Mouse (Mus musculus) hindbrain, embryonic 15.5 days (tissue): Measurements from ENCODE around the gene Adprh. TPM values are rescaled to one million over a fixed set of nuclear protein-coding genes. Genes with fewer than 3 reads are reported as not detected.
"Not testable (repeated sequence)": the region's sequence is repeated elsewhere in the genome, so short reads cannot be mapped to it uniquely, and the experiment has no call there.

Experiments used
- ATAC-seq: fragments of 200-750 bp; cut with Nextera tagmentation; 2 replicates; pipeline ENCODE4 v1.8.0; 2017; ENCODE audit warnings: low read depth, moderate number of reproducible peaks, moderate TSS enrichment; ENCODE audit not compliant: low FRiP score
- H3K27ac ChIP-seq: fragments of 300-500 bp; sonication (generic); replicated peaks from 2 replicates; pipeline ENCODE4 v1.5.1; 2015; ENCODE audit warnings: mild to moderate bottlenecking, inconsistent platforms
- H3K27me3 ChIP-seq: fragments of 300-500 bp; sonication (generic); 2 replicates; pipeline ENCODE4 v1.6.1; 2015; ENCODE audit warnings: control low read depth, inconsistent platforms
- H3K36me3 ChIP-seq: fragments of 300-500 bp; sonication (generic); 2 replicates; pipeline ENCODE4 v1.6.1; 2015; ENCODE audit warnings: control low read depth, inconsistent platforms
- H3K4me1 ChIP-seq: fragments of 300-500 bp; sonication (generic); replicated peaks from 2 replicates; pipeline ENCODE4 v1.6.1; 2015; ENCODE audit warnings: control low read depth, inconsistent platforms
- H3K4me2 ChIP-seq: fragments of 300-500 bp; sonication (generic); 2 replicates; pipeline ENCODE4 v1.6.1; 2015; ENCODE audit warnings: moderate library complexity, mild to moderate bottlenecking, inconsistent platforms
- H3K4me3 ChIP-seq: fragments of 300-500 bp; sonication (generic); 2 replicates; pipeline ENCODE4 v1.5.1; 2015; ENCODE audit warnings: mild to moderate bottlenecking, inconsistent platforms
- H3K9ac ChIP-seq: fragments of 300-500 bp; sonication (generic); 2 replicates; pipeline ENCODE4 v1.6.1; 2015; ENCODE audit warnings: inconsistent platforms
- H3K9me3 ChIP-seq: fragments of 300-500 bp; sonication (generic); 2 replicates; pipeline ENCODE4 v1.6.1; 2016; ENCODE audit warnings: control low read depth, inconsistent platforms
- WGBS: fragments of 180-500 bp; shearing (Covaris S2); methylation state at CpG from one replicate; pipeline ENCODE4 v1.1.7; 2015; 5-methylcytosine and 5-hydroxymethylcytosine counted together
- polyA plus RNA-seq: library from polyadenylated mRNA; unstranded; fragments of >200 nt; fragmentation: Nextera tagmentation; extraction: Ambion mirVana; gene quantifications from 2 replicates; pipeline ENCODE4 v1.2.1, GENCODE M21; 2015

The Adprh gene
- polyA plus RNA-seq, 1 experiment from 2014 or later: 165 TPM

DNA sequence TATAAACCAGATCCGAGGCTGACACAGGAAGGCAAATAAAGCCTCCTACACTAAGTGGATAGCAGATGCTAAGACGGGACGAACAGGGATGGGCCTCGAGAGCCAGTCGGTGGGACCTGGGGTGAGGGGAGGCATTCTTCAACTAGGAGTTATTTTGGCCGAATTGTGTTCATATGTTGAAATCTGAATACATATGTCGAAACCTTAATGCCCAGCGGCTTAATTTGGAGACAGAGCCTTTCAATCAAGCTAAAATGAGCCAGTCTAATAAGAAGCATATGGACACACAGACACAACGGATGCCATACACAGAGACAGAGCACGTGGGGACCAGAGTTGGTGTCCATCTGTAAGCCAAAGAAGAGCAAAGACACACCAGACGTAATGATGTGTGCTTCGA lies 4.0 kb downstream of the Adprh start:
- Histone ChIP-seq H3K9me3 (no peaks in the 10 kb centered on the region), H3K27ac (no peak overlapping the region), H3K4me3 (no peak overlapping the region), H3K4me1 (peaks cover 17% of the 10 kb centered on the region), H3K36me3 (peaks cover 62% of the 10 kb centered on the region), H3K27me3 (no peaks in the 10 kb centered on the region), H3K4me2 (no peak overlapping the region), H3K9ac (no peak overlapping the region)
- no peak for ATAC-seq
- 96% methylated on average over 12 of the region's 12 CpGs for WGBS

DNA sequence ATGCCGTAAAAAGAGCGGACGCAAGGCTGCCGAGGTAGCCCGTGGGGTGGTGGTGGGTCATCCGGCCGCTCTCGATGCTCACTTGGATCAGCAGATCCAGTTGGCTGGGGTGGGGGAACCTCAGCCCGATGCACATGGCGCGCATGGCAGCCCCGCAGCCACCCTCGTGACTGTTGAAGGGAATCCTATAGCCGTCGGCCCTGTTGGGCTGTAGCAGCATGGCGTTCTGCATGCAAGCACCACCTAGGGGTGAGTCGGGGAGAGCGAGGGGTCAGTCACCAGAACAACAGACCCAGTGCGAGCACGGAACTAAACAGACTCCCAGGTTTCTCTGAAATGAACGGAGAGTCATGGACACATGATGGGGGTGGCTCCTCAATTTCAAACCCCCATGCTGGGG lies 5.1 kb downstream of the Adprh start:
- no peak overlapping the region for H3K4me3 ChIP-seq
- peaks cover 63% of the 10 kb centered on the region for H3K36me3 ChIP-seq
- H3K27ac ChIP-seq: no peak overlapping the region
- H3K4me2 ChIP-seq: no peak overlapping the region
- ATAC-seq: no peak
- H3K27me3 ChIP-seq: no peaks in the 10 kb centered on the region
- H3K9ac ChIP-seq: no peak overlapping the region
- H3K4me1 ChIP-seq: peaks cover 17% of the 10 kb centered on the region
- no peaks in the 10 kb centered on the region for H3K9me3 ChIP-seq
- 89% methylated on average over 21 of the region's 21 CpGs for WGBS

DNA sequence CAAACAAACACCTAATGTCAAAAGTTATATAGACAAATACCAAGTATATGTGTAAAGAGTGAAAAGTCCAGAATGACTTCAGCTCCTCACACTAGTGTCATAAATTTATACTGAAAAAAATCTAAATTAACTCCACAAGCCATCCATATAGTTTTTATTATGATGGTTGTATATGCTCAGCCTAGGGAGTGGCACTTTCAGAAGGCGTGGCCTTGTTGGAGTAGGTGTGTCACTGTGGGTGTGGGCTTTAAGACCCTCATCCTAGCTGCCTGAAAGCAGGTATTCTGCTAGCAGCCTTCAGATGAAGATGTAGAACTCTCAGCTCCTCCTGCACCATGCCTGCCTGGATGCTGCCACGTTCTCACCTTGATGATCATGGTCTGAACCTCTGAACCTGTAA lies 6.4 kb downstream of the Adprh start:
- ATAC-seq, H3K4me3 ChIP-seq, H3K4me2 ChIP-seq, H3K4me1 ChIP-seq, H3K27me3 ChIP-seq, H3K9ac ChIP-seq, H3K27ac ChIP-seq, H3K9me3 ChIP-seq: not testable (repeated sequence)
- WGBS: 97% methylated on average over 2 of the region's 2 CpGs
- peaks cover 63% of the 10 kb centered on the region for H3K36me3 ChIP-seq

DNA sequence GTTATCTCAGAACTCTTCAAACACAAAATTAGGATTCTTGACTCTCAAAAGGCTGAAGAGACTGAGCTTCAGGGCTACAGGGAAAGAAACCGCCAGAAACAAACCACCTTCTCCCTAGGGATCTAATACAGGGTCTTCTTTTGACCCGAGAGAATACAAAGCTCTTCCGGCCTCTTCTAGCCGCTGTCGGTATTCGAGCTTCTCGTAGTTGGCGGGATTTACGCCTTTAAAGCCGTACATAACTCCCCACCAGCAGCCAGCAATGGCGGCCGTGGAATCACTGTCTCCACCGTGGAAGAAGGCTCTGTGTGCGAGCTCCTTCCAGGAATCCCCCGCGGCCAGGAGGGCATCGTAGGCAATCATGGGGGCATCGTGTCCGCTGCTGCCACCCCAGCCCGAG lies 6.9 kb downstream of the Adprh start:
- Histone ChIP-seq H3K4me2 (no peak overlapping the region), H3K27me3 (no peaks in the 10 kb centered on the region), H3K4me1 (peaks cover 8% of the 10 kb centered on the region; the same call in 1 of the 2 replicates), H3K27ac (no peak overlapping the region), H3K36me3 (peaks cover 63% of the 10 kb centered on the region), H3K9me3 (no peaks in the 10 kb centered on the region), H3K4me3 (no peak overlapping the region), H3K9ac (no peak overlapping the region)
- no peak for ATAC-seq
- WGBS: 98% methylated on average over 20 of the region's 20 CpGs

DNA sequence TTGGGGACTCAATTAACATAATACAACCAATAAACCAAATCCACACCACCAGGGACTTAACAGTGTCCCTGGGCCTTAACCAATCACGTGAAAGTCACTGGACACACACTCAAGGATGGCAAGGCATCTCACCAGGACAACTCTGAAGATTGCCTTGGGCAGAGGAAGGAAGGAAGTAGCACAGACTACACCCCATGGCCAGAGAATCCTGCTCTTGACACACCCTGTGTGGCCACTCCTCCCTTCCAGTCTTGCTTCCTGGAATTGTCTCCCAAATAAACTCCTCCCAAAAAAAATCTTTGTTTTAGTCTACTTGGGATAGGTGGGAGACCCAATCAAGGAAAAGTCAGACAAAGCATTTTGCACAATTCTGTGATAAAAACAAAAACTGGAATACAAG lies 7.5 kb downstream of the Adprh start:
- no peak overlapping the region for H3K4me2 ChIP-seq
- no peak for ATAC-seq
- no peaks in the 10 kb centered on the region for H3K9me3 ChIP-seq
- H3K27me3 ChIP-seq: no peaks in the 10 kb centered on the region
- H3K9ac ChIP-seq: no peak overlapping the region
- H3K27ac ChIP-seq: no peak overlapping the region
- no peak overlapping the region for H3K4me3 ChIP-seq
- peaks cover 4% of the 10 kb centered on the region; the same call in 1 of the 2 replicates for H3K4me1 ChIP-seq
- WGBS: 83% methylated on average over 1 of the region's 1 CpGs
- peaks cover 62% of the 10 kb centered on the region for H3K36me3 ChIP-seq

DNA sequence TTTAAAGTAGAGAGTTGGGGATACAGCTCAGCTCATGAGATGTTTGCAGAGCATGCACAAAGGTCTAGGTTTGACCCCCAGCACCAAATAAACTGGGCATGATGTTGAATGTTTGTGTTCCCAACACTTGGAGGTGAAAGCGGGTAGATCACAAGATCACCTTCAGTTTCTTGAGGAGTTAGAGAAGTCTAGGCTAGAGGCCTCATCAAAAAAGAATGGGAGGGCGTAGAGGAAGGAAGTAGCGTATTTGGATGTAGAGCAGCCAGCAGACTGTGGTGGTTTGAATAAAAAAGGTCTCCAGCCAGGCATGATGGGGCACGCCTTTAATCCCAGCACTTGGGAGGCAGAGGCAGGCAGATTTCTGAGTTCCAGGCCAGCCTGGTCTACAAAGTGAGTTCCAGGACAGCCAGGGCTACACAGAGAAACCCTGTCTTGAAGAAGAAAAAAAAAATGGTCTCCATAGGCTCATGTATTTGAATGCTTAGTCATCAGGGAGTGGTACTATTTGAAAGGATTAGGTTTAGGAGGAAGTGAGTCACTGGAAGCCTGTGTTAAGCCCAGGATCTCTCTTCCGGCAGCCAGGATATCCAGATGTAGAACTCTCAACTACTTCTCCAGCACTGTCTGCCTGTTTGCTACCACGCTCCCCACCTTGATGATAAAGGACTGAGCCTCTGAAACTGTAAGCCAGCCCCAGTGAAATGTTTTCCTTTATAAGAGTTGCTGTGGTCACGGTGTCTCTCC lies 8.6 kb downstream of the Adprh start:
- no peaks in the 10 kb centered on the region for H3K9me3 ChIP-seq
- 94% methylated on average over 7 of the region's 7 CpGs for WGBS
- H3K9ac ChIP-seq: no peak overlapping the region
- H3K4me3 ChIP-seq: no peak overlapping the region
- no peak overlapping the region for H3K4me2 ChIP-seq
- peaks cover 52% of the 10 kb centered on the region for H3K36me3 ChIP-seq
- H3K27ac ChIP-seq: no peak overlapping the region
- no peaks in the 10 kb centered on the region for H3K27me3 ChIP-seq
- no peak for ATAC-seq
- H3K4me1 ChIP-seq: no peaks in the 10 kb centered on the region

DNA sequence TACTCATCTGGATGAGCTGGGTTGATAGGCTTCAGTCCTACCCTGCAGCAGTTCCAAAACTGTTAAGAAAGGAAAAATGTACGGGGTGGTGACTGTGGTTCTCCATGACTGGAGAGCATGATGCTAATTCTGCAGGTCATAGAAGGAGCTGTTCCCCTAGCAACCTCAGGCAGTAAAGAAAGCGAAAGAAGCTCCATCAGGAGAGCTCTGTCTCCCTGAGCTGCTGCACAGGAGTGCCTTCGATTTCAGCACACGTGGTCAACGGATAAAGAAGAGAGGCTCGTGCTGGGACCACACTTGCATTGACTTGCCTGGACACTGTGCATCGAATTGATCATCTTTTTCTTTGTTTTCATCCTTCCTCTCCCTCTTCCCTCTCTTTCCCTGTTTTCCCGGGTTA lies 10.3 kb downstream of the Adprh start:
- Histone ChIP-seq H3K9ac (no peak overlapping the region), H3K27ac (no peak overlapping the region), H3K4me1 (no peaks in the 10 kb centered on the region), H3K36me3 (peaks cover 39% of the 10 kb centered on the region), H3K4me2 (no peak overlapping the region), H3K27me3 (no peaks in the 10 kb centered on the region), H3K9me3 (no peaks in the 10 kb centered on the region), H3K4me3 (no peak overlapping the region)
- 86% methylated on average over 8 of the region's 8 CpGs for WGBS
- no peak for ATAC-seq

DNA sequence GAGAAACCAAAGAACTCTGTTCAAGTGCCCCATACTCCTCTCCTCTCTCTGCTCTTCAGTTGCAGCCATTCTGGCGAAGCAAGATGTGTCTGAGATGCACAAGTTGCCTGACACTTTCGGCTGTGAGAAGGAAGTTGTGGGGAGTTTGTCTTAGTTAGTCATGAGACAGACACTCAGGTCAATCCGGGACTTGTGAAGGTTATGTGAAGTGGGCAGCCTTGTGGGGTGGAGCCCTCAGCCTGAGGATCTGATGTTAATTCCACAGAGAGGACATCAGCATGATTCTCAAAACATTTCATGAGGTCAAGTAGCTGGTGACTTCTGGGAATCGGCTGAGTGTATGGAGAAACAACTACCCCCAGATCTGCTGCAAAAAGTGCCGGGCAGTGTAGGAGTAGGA lies 10.9 kb downstream of the Adprh start:
- Histone ChIP-seq H3K9me3 (no peaks in the 10 kb centered on the region), H3K36me3 (peaks cover 32% of the 10 kb centered on the region), H3K27me3 (no peaks in the 10 kb centered on the region), H3K4me3 (no peak overlapping the region), H3K4me2 (no peak overlapping the region), H3K9ac (no peak overlapping the region), H3K27ac (no peak overlapping the region), H3K4me1 (no peaks in the 10 kb centered on the region)
- WGBS: 89% methylated on average over 5 of the region's 5 CpGs
- ATAC-seq: no peak

DNA sequence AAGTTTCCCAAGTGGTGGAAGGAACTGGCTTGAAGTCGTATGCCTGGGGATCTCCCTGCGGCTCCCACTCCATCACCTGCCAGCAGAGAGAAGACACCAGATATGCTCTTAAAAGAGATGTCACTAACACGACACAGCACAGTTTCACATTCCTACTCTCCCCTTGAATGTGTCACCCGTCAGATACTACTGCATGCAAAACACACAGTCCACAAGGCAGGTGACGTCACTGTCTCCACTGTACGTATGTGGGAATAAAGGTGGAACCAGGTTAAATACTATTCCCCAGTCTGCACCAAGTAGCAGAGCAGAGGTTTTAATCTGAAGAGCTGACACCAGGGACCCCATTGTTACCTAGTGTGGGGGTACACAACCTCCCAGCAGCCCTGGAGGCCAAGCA lies 12.1 kb downstream of the Adprh start:
- Histone ChIP-seq H3K4me3 (no peak overlapping the region), H3K9ac (no peak overlapping the region), H3K27me3 (no peaks in the 10 kb centered on the region), H3K9me3 (no peaks in the 10 kb centered on the region), H3K27ac (no peak overlapping the region), H3K36me3 (peaks cover 20% of the 10 kb centered on the region), H3K4me2 (no peak overlapping the region), H3K4me1 (no peaks in the 10 kb centered on the region)
- no peak for ATAC-seq
- WGBS: 80% methylated on average over 6 of the region's 6 CpGs

DNA sequence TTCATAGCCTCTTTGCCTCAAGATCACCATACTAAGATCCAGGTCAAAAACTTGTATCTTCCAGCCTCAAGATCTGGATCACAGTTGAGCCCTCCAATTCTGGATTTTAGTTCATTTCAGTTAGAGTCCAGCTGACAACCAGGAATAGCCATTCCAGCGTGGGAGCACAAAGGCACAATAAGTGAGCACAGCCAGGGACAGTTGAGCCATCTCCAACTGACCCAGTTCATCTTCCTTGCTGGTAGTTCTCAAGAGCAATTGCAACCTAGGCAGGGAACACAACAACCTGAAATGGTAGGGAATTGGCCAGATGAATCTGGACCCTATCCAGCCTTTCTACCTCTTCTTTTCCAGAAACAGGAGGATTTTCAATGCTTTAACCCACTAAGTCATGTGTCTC lies 13.3 kb downstream of the Adprh start:
- Histone ChIP-seq H3K27ac (no peak overlapping the region), H3K27me3 (no peaks in the 10 kb centered on the region), H3K4me2 (no peak overlapping the region), H3K9me3 (no peaks in the 10 kb centered on the region), H3K4me3 (no peak overlapping the region), H3K9ac (no peak overlapping the region), H3K36me3 (peaks cover 9% of the 10 kb centered on the region), H3K4me1 (no peaks in the 10 kb centered on the region)
- ATAC-seq: no peak
- 81% methylated on average over 1 of the region's 1 CpGs for WGBS

DNA sequence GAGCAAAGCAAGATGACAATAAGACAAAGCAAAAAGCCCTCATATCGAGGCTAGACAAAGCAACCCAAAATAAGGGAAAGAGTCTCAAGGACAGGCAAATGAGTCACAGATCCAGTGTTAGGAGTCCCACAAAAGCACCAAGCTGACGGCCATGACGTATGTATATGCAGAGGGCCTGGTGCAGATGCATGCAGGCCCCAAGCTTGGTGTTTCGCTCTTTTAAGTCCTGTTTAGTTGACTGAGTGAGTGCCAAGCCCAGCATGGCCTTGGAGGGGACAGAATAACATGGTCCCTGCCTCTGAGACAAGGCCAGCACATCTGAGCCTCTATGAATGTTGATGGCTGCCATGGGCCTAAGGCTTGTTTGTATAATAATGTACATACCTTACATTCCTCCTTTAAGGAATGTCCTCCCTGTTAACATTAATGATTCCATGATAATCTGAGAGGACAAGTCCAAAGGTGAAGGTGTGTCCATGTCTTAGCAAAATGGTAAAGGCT lies 18.2 kb downstream of the Adprh start:
- Histone ChIP-seq H3K27ac (no peak overlapping the region), H3K4me2 (no peak overlapping the region), H3K36me3 (no peaks in the 10 kb centered on the region), H3K9me3 (no peaks in the 10 kb centered on the region), H3K9ac (no peak overlapping the region), H3K27me3 (no peaks in the 10 kb centered on the region), H3K4me3 (no peak overlapping the region), H3K4me1 (no peaks in the 10 kb centered on the region)
- ATAC-seq: no peak
- WGBS: 83% methylated on average over 4 of the region's 4 CpGs

DNA sequence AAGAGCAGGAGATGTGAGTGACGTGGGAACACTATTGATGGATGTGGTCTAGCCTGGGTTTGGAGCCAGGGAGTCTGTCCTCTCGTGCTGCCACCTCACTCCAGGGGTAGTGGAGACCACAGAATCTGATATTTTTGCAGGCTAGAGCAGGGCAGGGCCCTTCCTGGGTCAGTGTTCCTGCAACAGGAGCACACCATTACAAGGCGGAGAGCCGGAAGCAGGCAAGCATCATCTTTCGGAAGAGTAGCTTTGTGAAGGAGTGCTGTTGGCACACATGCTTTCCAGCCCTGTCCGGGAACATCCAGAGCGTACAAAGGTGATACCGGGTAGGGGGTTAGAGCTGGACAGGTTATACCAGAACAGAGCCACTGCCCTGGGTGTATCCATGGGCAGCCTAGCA lies 19.0 kb downstream of the Adprh start:
- no peaks in the 10 kb centered on the region for H3K27me3 ChIP-seq
- no peaks in the 10 kb centered on the region for H3K36me3 ChIP-seq
- H3K27ac ChIP-seq: no peak overlapping the region
- ATAC-seq: no peak
- WGBS: 92% methylated on average over 8 of the region's 8 CpGs
- H3K4me1 ChIP-seq: no peaks in the 10 kb centered on the region
- no peaks in the 10 kb centered on the region for H3K9me3 ChIP-seq
- H3K4me3 ChIP-seq: no peak overlapping the region
- H3K4me2 ChIP-seq: no peak overlapping the region
- no peak overlapping the region for H3K9ac ChIP-seq
